Mouse (Mus musculus) G1E (cell line): ENCODE results near the gene Cd55b. TPM values are rescaled to one million over a fixed set of nuclear protein-coding genes. Genes with fewer than 3 reads are reported as not detected.
A peak's percentile ranks its signal among the peaks of the same experiment; 100 is the strongest.

Source experiments
- ATAC-seq: 2 replicates; pipeline ENCODE4 v1.8.0; 2016; ENCODE audit warnings: mild to moderate bottlenecking; ENCODE audit not compliant: insufficient number of reproducible peaks, poor library complexity, low FRiP score, severe bottlenecking; ENCODE audit errors: extremely low read depth
- DNase-seq: peaks from one replicate; pipeline ENCODE4 v3.0.0; 2012; ENCODE audit warnings: low spot score
- H3K27me3 ChIP-seq: 2 replicates; pipeline ENCODE4 v1.6.1; 2012; ENCODE audit warnings: mild to moderate bottlenecking, low read length, inconsistent platforms; ENCODE audit not compliant: insufficient read depth
- H3K36me3 ChIP-seq: replicated peaks from 2 replicates; pipeline ENCODE3; 2012; ENCODE audit warnings: mild to moderate bottlenecking, inconsistent platforms
- H3K4me1 ChIP-seq: 2 replicates; pipeline ENCODE4 v1.6.1; 2012; ENCODE audit warnings: low read depth, low read length, inconsistent platforms, mixed read lengths; ENCODE audit not compliant: insufficient read depth
- H3K4me3 ChIP-seq: 2 replicates; pipeline ENCODE4 v1.5.1; 2012; ENCODE audit warnings: low read depth, mild to moderate bottlenecking, inconsistent platforms, low read length, moderate library complexity, mixed read lengths
- H3K9me3 ChIP-seq: replicated peaks from 2 replicates; pipeline ENCODE4 v1.6.1; 2012; ENCODE audit warnings: inconsistent platforms
- CTCF ChIP-seq: IDR thresholded peaks from 2 replicates; pipeline ENCODE4 v1.5.1; 2012; ENCODE audit warnings: low read depth, low read length, inconsistent platforms, mixed read lengths
- GATA1 ChIP-seq: IDR thresholded peaks from 2 replicates; pipeline ENCODE4 v1.6.1; 2012; ENCODE audit warnings: borderline replicate concordance, low read length, inconsistent platforms, mixed read lengths
- GATA2 ChIP-seq: IDR thresholded peaks from 2 replicates; pipeline ENCODE4 v1.6.1; 2012; ENCODE audit warnings: low read depth, low read length, inconsistent platforms, borderline replicate concordance
- POLR2AphosphoS5 ChIP-seq: IDR thresholded peaks from 2 replicates; pipeline ENCODE4 v1.6.1; 2012; ENCODE audit warnings: low read depth, low read length, inconsistent platforms; ENCODE audit not compliant: insufficient replicate concordance
- TAL1 ChIP-seq: conservative IDR thresholded peaks from 2 replicates; pipeline ENCODE4 v1.6.1; 2012; ENCODE audit warnings: low read depth, low read length, inconsistent platforms, mixed read lengths
- polyA plus RNA-seq: library from polyadenylated mRNA; stranded (reverse); fragments of >175 nt; gene quantifications from 2 replicates; pipeline ENCODE4 v1.2.3, GENCODE M21; 2012
- total RNA-seq, 2 experiments: library from RNA; stranded (forward) in 1 of 2; stranded (reverse) in 1 of 2; fragments of 200-1000 nt in 1 of 2; fragments of >200 nt in 1 of 2; fragmentation: Nextera tagmentation in 1 of 2; gene quantifications; 2 replicates each; pipeline ENCODE4 v1.2.3; 2014 to 2017

Gene Cd55b
- total RNA-seq (2014; fragmentation: Nextera tagmentation) = not detected in 2 replicates
- 0.11 and 0.12 TPM in 2 replicates for total RNA-seq (2017)
- polyA plus RNA-seq = not detected in 2 replicates

DNA sequence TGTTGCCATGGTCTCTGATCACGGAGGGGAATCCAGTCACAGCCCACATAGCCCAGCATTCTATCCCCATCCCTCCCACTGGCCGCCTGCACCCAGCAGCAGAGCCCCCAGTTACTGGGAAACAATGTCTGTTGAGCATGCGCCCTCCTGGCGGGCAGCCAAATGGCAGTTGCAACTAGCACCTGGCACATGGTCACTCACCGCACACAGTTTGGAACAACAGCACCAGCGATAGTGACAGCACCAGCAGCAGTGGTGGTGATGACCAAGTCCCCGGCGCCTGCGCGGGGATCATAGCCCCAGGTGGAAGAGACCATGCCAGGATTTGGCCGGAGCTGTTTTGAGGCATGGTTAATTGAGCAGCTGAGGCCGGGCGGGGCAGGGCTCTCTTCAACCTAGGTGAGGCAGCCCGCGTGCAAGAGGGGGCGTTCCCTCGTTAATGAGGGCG is at the start of gene Cd55b:
Gene Cd55b (minus strand): TSS at position 346 of the 448 bp plus-strand sequence.
- H3K4me1 ChIP-seq = peaks cover 10% of the 10 kb centered on the region
- ATAC-seq (no peak), DNase-seq (no peak)
- H3K4me3 ChIP-seq = peak within 1 kb of the TSS; percentile 28; the same call in 1 of the 2 replicates
- H3K27me3 ChIP-seq = peaks cover 6% of the 10 kb centered on the region
- no peaks in the 10 kb centered on the region for H3K9me3 ChIP-seq
- TF ChIP-seq GATA1 = no peak
- TF ChIP-seq CTCF = no peak
- TF ChIP-seq POLR2AphosphoS5 = no peak
- no peak for TF ChIP-seq GATA2
- no peak for TF ChIP-seq TAL1
- H3K36me3 ChIP-seq = no peaks in the 10 kb centered on the region

DNA sequence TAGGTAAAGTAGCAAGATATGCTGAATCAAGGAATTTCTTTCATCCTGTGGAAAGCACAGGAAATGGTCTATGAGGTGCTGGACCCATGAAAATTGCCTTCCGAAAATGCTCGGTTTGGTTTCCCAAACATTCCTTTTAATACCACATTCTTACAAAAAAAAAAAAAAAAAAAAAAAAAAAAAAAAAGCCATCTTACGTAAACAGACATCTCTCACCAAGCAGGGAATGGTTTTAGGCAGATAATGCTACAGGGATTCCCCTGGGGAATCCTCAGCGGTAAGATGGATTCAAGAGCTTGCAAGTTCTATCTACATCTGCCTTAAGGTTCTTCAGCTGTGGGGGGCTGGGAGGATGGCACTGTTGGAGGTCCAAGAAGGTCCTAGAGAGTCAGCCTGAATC is 47.3 kb upstream of the Cd55b start:
- peaks cover 10% of the 10 kb centered on the region for H3K4me1 ChIP-seq
- ATAC-seq (no peak), DNase-seq (no peak)
- H3K4me3 ChIP-seq = no peak overlapping the region
- H3K36me3 ChIP-seq = no peaks in the 10 kb centered on the region
- no peaks in the 10 kb centered on the region for H3K9me3 ChIP-seq
- peaks cover 8% of the 10 kb centered on the region for H3K27me3 ChIP-seq
- no peak for TF ChIP-seq TAL1
- no peak for TF ChIP-seq GATA1
- no peak for TF ChIP-seq GATA2

DNA sequence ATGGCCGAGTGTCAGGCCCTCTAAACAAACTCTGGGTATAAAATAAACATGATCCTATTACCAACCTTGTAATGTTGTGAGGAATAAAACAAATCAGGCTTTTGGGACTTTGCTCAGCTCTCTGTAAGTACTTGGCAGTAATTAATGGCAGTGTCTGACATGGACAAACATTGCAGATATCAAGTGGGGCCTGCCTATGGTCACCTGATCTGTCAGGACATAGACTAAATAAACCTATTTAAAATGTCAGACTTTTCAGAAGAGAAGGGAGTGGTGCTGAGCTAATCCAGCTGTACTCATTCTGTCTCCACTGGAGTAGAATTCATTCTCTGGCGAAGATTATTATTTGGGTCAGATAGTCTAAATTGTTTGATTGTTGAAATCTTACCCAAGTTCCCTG is 44.6 kb upstream of the Cd55b start:
- no peak for DNase-seq
- Histone ChIP-seq H3K27me3 (peaks cover 5% of the 10 kb centered on the region), H3K36me3 (no peaks in the 10 kb centered on the region), H3K4me3 (no peak overlapping the region), H3K4me1 (peaks cover 23% of the 10 kb centered on the region), H3K9me3 (no peaks in the 10 kb centered on the region)
- no peak for ATAC-seq
- TF ChIP-seq TAL1 (no peak), POLR2AphosphoS5 (no peak), GATA1 (no peak), CTCF (no peak), GATA2 (no peak)

DNA sequence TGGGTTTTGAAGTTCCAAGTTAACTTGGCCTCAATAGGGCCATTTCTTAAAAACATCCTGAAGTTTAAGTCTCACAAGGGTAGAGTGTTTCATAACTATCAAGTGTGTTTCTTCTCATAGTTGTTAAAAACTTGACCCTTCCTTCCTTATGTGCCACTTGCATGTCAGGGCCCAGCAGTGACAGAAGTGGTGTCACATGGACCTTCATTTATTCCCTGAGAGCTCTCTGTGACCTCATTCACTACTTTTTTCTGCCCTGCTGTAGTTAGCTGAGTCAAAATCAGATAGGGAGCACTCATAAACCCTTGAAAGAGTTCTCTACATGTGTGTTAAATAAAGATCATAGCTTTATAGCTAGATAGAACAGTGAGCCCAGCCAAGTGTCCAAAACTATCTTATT is 41.4 kb upstream of the Cd55b start:
- no peak for ATAC-seq
- no peak for DNase-seq
- H3K4me1 ChIP-seq = peaks cover 27% of the 10 kb centered on the region

DNA sequence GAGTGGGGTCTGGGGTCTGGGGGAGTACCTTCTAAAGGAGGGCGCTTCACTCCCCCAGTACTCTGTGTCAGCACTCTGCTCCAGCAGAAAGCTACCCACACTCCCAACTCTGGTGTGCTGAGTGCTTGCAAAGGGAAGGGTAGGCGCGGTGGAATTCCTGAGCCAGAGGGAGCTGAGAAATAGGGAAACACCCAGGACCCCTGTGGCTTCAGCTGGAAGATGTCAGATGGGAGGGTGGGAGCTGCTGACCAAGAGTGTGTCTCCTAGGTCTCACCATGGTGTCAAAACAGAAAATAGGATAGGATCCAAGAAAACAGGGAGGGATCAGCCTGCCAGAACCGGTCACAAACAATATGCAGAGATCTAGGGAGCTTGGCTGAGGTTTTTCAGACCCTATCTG is 40.1 kb upstream of the Cd55b start:
- Histone ChIP-seq H3K36me3 (peaks cover 13% of the 10 kb centered on the region), H3K9me3 (no peaks in the 10 kb centered on the region), H3K27me3 (no peaks in the 10 kb centered on the region), H3K4me1 (peaks cover 35% of the 10 kb centered on the region), H3K4me3 (peak overlapping the region; percentile 80)
- TF ChIP-seq POLR2AphosphoS5 (no peak), CTCF (no peak), GATA1 (no peak), GATA2 (no peak), TAL1 (no peak)
- ATAC-seq (no peak), DNase-seq (no peak)

More for the DNA sequence above, 41.4 kb upstream of the Cd55b start:
- no peaks in the 10 kb centered on the region for H3K9me3 ChIP-seq
- TF ChIP-seq GATA1 = no peak
- no peak for TF ChIP-seq TAL1
- TF ChIP-seq POLR2AphosphoS5 = no peak
- TF ChIP-seq CTCF = no peak
- peaks cover 3% of the 10 kb centered on the region for H3K36me3 ChIP-seq
- no peaks in the 10 kb centered on the region for H3K27me3 ChIP-seq
- no peak overlapping the region for H3K4me3 ChIP-seq

DNA sequence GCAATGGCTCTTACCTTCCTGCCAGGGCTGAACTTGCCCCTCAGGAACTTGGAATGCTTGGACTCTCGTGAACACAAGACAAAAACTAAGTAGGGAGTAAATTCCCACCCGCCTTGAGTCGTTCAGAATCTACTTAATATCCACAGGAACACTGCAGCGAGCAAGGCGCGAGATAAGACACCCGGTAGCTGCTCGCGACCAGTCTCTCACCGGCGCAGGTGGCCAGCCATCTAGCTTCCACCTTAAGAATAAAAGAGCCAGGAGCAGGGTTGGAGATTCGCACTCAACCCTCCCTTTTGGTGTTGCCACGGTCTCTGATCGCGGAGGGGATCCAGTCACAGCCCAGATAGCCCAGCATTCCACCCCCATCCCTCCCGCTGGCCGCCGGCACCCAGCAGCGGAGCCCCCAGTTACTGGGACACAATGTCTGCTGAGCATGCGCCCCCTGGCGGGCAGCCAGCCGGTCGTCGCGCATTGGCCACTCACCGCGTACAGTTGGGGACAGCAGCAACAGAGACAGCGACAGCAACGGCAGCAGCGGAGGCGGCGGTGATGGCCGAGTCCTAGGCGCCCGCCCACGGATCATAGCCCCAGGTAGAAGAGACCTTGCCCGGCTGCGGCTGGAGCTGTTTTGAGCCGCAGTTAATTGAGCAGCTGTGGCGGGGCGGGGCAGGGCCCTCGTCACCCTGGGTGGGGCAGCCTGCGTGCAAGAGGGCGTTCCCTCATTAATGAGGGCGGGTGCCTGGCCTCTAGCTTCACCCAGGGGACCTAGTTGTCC is 39.5 kb upstream of the Cd55b start, which contains the start of gene Cd55:
Gene Cd55 (minus strand): TSS at position 661 of the 778 bp plus-strand sequence.
- peaks cover 15% of the 10 kb centered on the region for H3K36me3 ChIP-seq
- ATAC-seq (peak; percentile 77), DNase-seq (peak; percentile 89)
- H3K4me3 ChIP-seq = peak within 1 kb of the TSS; percentile 80
- no peak for TF ChIP-seq TAL1
- peak; percentile 94 for TF ChIP-seq CTCF
- no peak for TF ChIP-seq GATA1
- peaks cover 35% of the 10 kb centered on the region for H3K4me1 ChIP-seq
- no peaks in the 10 kb centered on the region for H3K27me3 ChIP-seq
- no peaks in the 10 kb centered on the region for H3K9me3 ChIP-seq
